Mouse (Mus musculus) neural tube, embryonic 10.5 days (tissue): ENCODE results near the gene Morf4l1.

Experiments
- DNase-seq: peaks from one replicate; pipeline ENCODE4 v3.0.0-alpha.2; 2017; ENCODE audit warnings: low spot score; ENCODE audit errors: extremely low spot score

Morf4l1 gene

DNA sequence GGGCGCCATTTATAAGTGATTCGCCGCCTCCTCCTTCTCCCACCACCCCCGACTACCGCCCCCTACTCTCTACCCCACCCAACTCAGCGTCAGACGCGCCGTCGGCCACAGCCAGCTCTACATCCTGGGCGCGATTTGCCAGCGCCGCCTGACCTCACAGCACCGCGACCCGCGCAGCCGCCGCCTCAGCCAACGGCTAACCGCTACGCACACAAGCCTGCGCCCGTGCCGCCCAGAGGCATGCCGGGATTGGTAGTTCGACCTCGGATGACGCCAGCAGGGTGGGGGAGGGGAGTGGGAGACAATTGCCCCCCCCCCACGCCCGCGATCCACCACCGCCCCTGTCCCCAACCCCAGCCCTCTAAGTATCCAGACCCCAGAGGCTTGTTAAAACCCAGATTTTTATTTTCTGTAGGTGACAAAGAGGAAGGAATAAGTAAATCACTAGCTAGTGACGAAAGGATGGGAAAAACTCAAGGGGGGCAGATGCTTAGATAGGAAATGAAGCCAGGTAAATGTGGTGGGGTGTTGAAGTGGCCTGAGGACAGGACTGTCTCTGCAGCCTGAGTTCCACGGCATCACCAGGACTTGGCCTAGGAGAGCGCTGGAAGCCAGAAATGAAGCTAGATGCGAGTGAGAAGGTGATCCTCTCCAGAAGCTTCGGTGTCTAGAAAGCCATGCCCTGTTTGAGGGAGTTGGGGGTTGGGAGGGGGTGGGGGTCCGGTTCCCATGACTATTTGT, at the start of gene Morf4l1:
TSS of gene Morf4l1 (minus strand) at position 208 of the 741 bp plus-strand sequence.
- DNase-seq: peak; percentile 97

DNA sequence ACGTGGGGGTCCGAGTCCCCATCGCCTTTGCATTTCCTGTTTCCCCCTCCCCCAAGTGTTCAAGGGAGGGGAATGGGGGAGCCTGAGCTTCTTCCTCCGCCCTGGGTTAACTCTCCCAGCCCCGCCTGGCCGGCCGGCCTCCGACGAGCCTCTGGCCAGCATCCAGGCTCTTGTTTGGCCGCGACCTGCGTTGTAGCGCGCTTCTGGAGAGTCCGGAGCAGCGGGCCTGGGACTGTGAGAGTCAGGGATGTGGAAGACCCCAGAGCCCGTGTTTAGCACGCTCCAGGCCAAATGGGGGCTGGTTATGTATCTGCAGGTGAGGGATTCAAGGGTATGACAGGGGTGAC, 49.1 kb upstream of the Morf4l1 start:
- no peak for DNase-seq

DNA sequence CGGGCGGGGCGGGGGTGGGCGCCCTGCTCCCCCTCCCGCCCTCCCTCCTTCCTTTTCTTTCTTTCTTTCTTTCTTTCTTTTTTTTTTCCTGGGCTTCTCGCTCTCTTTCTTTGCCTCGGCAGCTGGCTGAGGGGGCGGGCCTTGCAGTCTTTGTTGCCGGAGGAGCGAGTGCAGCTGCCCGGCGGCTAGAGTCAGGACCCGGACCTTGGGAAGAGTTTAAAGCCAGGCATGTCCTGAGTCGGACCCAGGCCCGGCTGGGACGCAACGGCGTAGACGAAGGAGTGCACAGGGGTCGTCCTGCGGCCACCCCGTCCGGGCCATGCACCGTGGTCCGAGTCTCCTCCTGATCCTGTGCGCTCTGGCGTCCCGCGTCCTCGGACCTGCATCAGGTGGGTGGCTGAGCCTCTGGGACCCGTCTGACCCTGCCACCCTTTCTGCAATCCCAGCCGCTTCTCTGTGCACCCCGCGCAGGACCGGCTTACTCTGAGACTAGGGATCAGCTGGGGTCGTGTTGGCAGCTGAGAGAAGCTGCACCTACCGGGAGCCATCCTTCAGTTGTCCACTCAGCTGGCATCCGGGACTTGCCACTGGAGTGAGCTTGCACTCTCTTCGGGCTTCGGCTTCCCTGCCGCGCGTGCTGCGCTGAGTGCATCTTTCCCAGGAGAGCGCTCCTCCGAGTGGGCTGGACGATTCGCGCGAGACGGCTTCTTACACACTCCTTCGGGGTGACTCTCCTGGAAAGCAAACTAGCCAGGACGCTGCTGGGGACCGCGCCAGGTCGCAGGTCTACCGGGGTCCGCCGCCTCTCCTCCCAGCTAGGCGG, 48.6 kb upstream of the Morf4l1 start, which contains the start of gene Adamts7:
TSS of gene Adamts7 (plus strand) at position 144 of the 823 bp plus-strand sequence.
- DNase-seq: peak; percentile 81

DNA sequence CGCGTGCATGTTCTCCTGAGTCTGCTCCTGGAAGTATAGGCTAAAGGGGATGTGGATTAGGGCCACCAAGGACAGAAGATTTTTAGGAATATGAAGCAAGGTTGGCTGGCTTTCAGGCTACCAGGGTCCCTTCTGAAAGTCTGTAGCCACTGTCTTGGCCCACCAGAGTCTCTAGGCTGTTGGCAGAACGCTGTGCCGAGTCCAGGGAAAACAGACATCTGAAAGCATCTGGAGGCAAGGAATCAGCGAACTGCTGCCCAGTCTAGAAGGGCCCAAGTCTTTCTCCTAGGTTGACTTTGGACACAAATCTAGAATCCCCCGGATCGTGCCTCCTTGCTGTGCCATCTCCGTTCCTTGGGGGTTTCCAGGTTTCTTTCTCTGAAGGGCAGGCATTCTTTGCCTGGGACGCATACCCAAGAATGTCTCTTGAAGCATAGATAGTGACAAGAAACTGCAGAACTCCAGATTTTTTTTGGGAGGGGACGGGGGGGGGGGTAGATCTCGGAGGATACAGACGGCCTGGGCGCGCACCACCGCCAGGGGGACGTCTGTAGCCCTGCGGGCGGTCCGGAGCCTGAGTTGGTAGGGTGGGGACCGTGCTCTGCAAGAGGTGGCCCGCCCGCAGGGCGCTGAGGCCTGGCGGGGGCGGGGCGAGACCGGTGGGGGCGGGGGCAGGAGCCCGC, 47.8 kb upstream of the Morf4l1 start:
- peak; percentile 73 for DNase-seq

DNA sequence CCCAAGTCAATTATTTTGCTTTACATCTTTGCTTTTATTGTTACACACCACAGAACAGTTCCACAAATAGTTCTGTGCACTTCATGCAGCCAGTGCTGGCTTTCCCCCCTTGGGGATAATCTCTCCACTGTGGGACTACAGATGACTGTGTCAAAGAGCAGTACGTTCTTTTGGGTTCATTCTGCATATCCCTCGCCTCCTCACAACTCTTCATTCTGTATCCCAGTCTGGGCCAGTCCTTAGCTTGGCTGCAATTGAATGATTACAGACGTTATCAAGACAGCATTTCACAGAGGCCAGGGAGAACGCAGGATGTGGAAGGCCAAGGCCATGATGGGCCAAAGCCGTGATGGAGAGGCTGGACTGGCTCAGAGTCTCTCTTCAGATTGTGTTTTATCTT, 32.3 kb upstream of the Morf4l1 start:
- no peak for DNase-seq

DNA sequence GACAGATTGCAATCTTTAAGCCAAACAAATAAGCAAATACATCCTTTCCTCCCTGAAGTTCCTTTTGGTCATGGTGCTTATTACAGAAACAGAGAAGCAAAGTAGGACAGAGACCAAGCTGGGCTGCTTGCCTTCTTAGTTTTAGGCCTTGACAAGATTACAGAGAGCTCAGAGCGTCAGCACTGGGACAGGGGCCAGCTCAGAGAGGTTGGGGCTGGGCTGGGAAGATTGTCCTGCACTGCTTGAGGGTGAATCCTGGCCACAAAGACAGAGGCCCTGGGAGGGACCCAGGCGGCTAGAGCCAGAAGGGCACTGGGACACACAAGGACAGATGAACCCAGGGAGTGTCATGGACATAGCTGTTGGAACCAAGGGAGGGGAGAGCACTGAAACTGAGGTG, 31.2 kb upstream of the Morf4l1 start:
- DNase-seq: no peak

DNA sequence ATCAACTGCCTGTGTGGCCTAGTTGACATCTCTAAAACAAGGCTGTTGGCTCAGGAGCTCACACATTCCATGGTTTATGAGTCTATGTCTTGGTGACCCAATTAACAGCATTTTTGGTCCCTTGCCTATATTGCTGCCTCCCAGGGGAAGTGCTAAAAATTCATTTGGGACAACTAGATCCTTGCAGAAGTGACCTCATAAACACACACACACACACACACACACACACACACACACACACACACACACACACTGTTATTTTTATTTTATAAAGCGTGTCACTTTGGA, 22.0 kb upstream of the Morf4l1 start:
- no peak for DNase-seq

DNA sequence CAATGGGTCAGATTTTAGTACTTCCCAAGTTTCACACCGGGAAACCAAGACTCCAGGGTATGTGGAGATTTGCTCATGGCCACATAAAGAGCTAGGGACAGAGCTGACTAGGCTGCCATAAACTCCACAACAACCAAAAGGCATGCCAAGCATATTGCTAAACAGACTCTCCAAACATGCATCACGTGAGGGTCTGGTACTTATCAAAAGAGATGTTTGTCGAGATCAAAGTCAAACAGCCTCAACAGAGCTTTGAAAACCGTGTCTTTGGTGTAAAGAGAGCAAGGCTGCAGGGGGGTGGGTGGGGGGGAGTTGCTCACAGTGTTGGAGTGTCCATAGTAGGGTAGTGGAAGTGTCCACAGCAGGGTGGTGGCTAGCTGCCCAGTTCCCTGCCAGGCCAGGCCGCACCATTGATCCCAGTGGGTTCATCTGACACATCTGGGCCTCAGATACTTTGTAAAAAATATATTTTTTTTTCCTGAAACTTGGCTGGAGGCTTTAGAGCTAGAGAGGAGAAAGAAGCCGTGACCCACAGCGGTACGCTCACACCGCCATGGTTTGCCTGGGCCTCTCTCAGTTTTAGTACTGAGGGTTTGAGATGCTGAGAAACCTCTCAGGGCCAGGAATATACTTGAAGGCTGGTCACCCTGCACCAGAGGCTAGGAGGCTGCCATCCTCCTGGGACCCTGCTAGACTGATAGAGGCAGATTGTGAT, 21.5 kb upstream of the Morf4l1 start:
- DNase-seq: no peak

DNA sequence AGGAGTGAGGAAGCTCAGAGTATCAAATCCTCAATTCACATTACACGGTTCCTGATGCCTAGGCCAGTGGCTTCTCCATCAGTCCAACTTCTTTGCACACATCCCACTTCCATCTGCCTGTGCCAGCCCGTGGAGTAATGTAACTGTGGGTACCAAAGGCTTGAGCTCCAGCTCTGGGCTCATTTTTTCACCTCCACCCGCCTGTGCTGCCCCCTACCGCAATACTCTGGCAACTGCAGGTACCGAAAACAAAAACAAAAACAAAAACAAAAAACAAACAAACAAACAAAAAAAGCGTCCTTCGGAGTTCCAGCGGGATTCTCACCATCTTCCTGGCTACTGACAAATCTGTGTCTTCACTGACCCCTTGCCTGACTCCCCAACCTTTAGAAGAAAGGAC, 20.9 kb upstream of the Morf4l1 start:
- no peak for DNase-seq

DNA sequence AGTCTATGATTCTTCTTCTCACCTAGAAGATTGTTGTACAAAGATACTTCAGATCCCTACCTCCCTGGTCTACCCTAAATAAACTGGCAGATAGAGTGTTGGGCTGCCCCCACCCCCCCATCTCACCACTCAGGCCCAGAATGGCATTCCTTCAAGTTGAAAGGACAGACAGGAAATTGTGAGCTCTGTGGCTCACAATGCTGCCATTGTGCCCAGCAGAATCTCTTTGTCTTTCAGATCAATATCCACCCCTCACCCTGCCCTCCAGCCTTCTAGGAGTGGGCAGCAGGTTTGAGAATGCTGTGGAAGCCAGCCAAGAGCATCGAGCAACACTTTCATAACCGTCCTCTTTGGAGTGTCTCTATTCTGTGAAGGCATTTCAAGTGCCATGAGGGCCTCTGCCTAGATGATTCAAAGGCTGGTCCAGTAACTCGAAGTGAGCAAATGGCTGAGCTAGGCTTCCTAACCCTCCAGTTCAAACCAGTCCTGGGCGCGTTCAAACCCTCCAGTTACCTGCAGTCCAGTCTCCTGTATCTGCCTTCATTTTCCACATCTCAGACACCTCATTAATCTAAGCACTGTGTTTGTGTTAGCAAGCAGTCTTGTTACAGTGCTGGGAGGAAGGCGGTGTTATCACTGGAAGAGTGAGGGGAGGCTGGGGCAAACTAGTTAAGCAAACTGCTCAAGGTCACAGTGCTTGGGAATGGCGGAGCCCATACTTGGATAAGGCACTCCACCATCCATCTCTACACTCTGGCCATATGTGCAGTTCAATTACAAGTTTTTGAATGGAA, 19.2 kb upstream of the Morf4l1 start:
- no peak for DNase-seq

DNA sequence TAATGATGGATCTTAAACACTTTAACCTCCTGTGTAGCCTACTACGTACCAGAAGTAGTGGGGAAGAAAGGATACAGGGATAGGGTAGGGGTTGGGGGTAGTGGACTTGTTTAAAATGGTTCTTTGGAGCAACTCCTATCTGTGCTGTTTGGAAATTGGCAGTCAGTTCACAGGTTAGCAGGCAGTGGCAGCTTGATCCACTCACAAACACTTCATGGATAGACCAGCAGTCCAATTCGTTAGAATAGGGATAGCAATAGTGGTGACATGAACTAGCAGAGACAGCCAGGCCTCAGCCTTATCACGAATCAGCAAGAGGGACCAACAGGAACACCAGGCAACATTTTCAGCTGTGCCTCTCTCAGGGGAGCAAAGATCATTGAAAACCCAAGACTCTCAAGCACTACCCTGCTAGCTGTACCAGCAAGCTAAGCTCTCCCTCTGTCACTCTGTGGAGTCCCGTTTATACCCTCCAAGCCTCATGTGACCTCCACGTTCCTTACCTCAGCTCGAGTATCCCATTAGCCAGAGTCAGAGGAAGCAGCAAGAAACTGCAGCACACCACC, 14.1 kb upstream of the Morf4l1 start:
- no peak for DNase-seq

DNA sequence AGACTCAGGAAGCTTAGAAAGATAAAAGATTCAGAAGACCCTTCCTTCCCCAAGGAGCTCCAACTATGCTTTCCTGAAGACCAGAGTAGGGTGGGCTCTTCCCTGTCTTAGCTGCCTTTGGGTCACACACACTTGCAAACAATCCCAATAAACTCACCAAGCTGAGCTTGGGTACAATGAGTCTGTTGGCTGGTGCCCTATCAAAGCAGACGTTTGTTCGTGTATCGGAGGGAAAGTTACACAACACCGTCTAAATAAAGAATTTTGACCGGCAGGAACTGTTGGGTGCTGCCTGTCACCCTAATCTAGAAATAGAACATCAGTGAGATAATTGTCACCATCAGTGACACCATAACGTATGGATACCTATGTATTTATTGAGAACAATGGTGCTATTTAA, 12.6 kb upstream of the Morf4l1 start:
- DNase-seq: no peak

DNA sequence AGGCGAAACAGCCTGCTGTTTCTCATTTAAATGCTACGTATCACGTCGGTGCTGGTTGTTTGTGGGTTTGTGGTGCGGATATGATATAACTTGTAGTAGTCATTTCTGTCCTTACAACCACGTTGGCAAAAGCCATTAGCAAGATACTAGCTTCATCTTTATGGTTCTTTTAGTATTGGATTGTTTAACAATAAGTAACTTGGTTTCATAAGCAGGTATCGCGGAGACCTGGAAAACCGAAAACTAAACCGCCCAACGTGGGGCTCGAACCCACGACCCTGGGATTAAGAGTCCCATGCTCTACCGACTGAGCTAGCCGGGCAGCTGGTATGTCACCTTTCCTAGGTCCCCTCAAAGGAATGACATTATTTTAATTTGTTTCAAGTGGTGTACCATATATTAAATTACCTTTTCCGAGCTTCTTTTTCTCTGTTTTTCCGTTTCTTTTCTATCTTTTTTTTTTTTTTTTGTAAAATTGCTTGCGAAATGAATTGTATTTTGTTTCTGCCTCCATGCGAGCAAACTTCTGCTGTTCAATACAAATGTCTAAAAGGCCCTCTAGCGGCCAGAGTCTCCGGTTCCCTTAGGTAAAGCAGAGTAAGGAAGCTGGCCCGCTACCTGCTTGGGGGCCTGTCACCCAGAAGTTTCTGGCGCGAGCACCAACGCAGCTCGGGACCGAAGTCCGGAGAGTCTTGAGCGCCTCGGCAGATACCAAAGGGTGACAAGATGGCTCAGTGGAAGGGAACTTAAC, 11.9 kb upstream of the Morf4l1 start:
- DNase-seq: peak; percentile 68

DNA sequence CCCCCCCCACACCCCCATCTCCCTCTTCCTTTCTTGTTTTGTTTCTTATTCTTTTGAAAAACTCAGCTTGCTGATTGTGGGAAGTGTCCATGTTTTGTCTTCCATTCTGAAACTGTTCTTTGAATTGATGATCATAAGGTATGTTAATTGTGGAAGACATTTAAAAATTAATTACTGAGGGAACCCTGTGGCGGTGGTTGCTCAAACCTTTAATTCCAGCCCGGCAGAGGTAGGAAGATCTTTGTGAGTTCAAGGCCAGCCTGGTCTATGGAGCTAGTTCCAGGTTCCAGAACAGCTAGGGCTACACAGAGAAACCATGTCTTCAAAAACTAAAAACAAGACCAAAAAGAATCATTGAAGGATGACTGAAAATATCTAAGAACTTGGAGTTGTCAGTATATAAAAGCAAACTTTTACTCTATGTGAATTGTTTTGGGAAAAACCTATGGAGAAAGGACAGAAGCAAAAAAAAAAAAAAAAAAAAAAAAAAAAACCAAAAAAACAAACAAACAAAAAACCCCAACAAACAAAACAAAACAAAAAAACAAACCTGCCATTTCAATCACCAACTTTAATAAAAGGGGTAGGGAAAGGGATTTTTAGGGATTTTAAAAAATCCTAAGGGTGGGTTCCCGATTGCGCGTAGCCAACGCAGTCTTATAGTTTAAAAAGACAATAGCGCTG, 11.0 kb upstream of the Morf4l1 start:
- no peak for DNase-seq

DNA sequence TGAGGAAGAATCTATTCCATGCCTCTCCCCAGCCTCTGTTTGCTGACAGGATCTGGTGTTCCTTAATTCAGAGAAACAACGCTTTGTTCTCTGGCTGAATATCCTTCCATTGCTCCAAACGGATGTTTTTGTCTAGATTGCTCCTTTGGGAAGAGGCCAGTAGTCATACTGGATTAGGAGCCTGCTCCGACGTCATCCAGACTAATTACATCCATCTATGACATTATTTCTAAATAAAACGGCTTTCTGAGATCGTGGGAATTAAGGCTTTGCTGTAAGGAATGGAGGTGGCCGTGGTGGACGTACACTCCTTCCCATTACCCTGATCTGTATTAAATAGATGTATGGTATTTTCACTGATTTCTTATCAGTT, 10.3 kb upstream of the Morf4l1 start:
- no peak for DNase-seq

DNA sequence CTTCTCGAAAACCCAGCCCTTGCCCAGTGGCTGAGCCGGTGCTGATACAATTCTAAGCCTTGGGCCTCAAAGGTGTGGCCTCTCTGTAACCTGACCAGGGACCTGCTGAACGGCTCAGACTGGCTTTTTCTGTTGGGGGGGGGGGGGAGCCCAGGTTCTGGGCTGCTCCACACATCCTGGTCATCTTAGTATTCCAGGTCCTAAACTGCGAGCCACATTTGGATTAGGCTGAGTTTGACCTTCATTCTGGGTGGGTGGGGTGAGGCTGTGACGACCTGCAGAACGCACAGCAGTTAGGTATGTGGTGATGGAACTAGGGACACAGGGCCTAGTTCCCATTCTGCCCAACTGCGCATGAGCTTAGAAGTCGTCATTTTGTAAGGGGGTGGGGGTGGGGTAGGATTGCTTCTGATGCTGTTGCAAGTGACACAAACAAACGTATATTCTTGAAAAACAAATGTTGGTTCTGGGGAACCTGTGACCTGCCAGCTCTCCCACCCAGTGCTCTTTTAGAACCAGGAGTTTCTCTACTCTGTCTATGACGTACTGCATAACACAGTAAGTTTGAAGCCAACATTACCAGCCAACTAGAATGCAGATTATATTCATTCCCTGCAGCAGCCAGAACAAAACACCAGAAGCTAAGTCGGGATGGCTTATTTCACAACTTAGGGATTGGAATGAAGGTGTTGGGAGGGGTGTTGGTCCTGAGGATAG, 9.7 kb upstream of the Morf4l1 start:
- no peak for DNase-seq

DNA sequence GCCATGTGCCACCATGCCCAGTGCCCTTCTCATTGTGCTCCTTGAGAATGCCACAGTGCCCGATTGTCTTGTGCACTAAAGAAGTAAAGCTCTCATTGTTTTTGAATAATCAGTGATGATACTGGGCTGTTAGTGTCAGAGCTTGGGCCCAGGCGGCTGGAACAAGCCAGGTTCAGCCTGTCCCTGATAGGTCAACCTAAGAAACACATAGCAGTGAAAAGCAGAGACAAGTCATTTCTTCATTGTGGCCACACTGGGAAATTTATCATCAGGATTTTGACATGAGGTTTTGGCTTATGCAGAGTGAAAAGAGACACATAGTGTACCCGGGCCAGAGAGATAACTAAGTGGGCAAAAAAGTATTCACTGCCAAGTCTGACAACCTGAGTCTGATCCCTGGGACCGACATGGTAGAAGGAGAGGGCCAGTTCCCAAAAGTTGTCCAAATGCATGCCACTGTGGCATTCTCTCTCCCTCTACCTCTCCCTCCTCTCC, 7.7 kb upstream of the Morf4l1 start:
- no peak for DNase-seq

DNA sequence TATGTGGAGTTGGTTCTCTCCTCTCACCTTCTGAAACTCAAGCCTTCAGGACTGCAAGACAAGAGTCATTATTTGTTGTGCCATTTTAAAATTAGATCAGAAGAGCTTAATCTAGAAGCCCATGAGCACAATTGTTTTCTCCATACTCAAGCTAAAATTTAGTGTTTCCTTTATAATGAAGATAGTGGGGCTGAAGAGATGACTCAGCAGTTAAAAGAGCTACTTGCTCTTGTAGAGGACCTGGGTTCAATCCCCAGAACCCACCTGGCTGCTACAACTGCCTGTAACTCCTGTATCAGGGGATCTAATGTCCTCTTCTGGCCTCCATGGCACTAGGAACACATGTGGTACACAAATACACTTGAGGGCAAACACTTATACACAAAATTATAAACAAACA, 2.7 kb upstream of the Morf4l1 start:
- no peak for DNase-seq

DNA sequence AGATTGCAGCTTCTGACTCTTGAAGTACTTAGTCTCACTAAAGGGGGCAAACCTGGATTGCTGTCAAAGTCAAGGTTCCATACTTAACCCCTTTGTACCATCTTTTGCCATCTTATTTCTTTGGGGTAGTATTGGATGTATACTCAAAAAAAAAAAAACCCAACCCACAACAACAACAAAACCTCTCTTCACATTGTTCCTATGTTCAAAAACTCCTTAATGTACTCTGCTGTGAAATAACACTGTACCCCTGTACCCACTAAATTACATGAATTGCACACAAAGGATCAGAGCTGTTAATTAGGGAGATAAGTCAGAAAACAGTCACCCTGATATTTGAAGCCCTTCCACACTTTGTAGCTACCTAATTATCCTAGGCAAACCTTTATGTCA, 730 bp upstream of the Morf4l1 start:
- no peak for DNase-seq
